Mouse (Mus musculus) retina, postnatal 1 day (tissue): Measurements from ENCODE around the gene Bub1.

ENCODE experiments used
- DNase-seq: peaks from one replicate; pipeline ENCODE4 v3.0.0-alpha.2; 2012

Gene Bub1

GRCm38 (mm10) chr2:127831401-127832102, at the start of gene Bub1:
TSS of gene Bub1 (minus strand) at chr2:127831865.
- DNase-seq, result peak; percentile 95

- no peak for DNase-seq
Observed at GRCm38 (mm10) chr2:127881063-127881462, 49.4 kb upstream of the Bub1 start.

GRCm38 (mm10) chr2:127864381-127864780, 32.7 kb upstream of the Bub1 start:
- DNase-seq, result no peak

GRCm38 (mm10) chr2:127854332-127854991, 22.8 kb upstream of the Bub1 start:
- no peak for DNase-seq

- no peak for DNase-seq
Observed at GRCm38 (mm10) chr2:127850371-127850770, 18.7 kb upstream of the Bub1 start.

- DNase-seq, result no peak
Observed at GRCm38 (mm10) chr2:127846571-127846970, 14.9 kb upstream of the Bub1 start.

GRCm38 (mm10) chr2:127846008-127846407, 14.3 kb upstream of the Bub1 start:
- DNase-seq, result no peak

GRCm38 (mm10) chr2:127845346-127845982, 13.8 kb upstream of the Bub1 start:
- DNase-seq, result peak; percentile 48

GRCm38 (mm10) chr2:127842421-127842820, 10.8 kb upstream of the Bub1 start:
- DNase-seq, result no peak

- DNase-seq, result no peak
Observed at GRCm38 (mm10) chr2:127841402-127841801, 9.7 kb upstream of the Bub1 start.

GRCm38 (mm10) chr2:127839425-127839824, 7.8 kb upstream of the Bub1 start:
- no peak for DNase-seq

- no peak for DNase-seq
Observed at GRCm38 (mm10) chr2:127838576-127838975, 6.9 kb upstream of the Bub1 start, which contains the start of gene Acoxl. TSS of gene Acoxl (plus strand) at chr2:127838876.

GRCm38 (mm10) chr2:127832833-127833190, 1.1 kb upstream of the Bub1 start:
- peak; percentile 55 for DNase-seq

GRCm38 (mm10) chr2:127832103-127832832, 603 bp upstream of the Bub1 start:
- DNase-seq, result no peak

GRCm38 (mm10) chr2:127791919-127792603, 39.6 kb downstream of the Bub1 start, which contains the start of gene Mtln:
TSS of gene Mtln (minus strand) at chr2:127792488.
- peak; percentile 95 for DNase-seq

- no peak for DNase-seq
Observed at GRCm38 (mm10) chr2:127789651-127790270, 41.9 kb downstream of the Bub1 start.

- DNase-seq, result no peak
Observed at GRCm38 (mm10) chr2:127789138-127789537, 42.5 kb downstream of the Bub1 start.

GRCm38 (mm10) chr2:127788440-127789116, 43.1 kb downstream of the Bub1 start, which contains the start of gene Nphp1:
TSS of gene Nphp1 (minus strand) at chr2:127788897.
- peak; percentile 89 for DNase-seq

- no peak for DNase-seq
Observed at GRCm38 (mm10) chr2:127787226-127787625, 44.4 kb downstream of the Bub1 start.

- no peak for DNase-seq
Observed at GRCm38 (mm10) chr2:127778451-127778850, 53.2 kb downstream of the Bub1 start.

- DNase-seq, result peak; percentile 16
Observed at GRCm38 (mm10) chr2:127775013-127775412, 56.7 kb downstream of the Bub1 start.
